Mouse (Mus musculus) frontal cortex, postnatal 36 days (tissue): ENCODE data around the gene Eya2.

ENCODE experiments used
- DNase-seq, 2 experiments: peaks; one replicate each; pipeline ENCODE4 v3.0.0; 2022; ENCODE audit warnings: low spot score in 2 of 2

Gene Eya2

DNA sequence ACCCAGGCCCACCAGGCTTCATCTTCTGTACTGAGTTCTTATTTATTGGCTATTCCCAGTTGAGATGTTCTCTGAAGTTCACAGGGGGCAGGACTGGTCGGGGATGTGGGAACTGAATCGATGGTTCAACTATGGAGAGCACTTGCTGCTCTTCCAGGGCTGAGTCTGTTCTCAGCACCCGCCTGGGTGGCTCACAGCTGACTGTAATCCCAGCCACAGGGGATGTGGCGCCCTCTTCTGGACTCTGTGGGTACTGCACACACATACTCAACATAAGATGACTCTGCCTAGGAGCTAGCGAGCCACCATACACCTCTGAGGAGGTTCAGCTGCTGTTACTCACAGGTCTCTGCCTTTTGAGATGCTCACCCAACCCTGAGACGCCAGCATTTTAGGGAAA is 121.9 kb downstream of the Eya2 start:
- DNase-seq: no peak

DNA sequence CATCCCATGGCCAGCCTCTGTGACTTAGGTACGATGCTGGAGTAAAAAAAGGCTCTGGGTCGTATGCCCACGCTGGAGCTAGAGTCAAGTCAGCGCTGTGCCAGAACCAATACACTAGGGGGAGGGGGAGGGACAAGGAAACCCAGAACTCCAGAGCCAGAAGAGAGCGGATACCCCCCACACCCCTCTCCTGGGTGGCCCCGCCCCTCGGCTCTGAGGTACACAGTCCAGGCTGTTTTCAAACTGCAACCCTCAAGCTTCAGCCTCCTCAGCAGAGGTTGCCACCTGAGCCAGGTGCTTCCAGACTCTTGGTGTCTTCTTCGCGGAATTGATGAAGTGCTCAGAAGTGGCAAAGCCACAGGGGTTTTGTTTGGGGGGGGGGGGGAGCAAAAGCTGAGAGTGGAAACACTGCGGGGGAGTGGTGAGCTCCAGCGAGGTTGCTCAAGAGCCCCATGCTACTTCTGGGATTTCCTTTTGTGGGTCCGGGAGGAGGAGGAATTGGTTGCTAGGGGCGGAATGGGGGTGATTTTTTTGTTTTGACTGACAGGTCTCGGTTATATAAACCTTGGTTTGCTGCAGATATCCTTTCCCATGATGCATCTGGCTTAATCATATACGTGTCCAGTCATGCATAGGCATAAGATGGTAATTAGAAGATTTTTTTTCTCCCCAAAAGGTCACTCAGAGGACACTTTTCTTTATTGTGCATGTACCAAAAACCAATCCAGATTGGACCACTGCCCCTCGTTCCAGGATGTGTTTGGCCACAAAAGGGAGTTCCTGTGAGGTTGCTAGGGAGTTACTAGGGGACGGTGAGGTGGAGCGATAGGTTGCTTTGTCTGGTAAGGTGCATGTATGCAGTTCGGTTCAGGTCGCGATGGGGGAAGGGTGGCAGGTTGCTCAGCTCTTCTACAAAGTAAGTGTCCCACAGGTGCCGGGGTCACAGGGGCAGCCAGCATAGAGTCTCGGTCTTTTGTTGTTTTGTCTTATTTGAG is 122.6 kb downstream of the Eya2 start:
- peak; percentile 11 to 31 for DNase-seq

DNA sequence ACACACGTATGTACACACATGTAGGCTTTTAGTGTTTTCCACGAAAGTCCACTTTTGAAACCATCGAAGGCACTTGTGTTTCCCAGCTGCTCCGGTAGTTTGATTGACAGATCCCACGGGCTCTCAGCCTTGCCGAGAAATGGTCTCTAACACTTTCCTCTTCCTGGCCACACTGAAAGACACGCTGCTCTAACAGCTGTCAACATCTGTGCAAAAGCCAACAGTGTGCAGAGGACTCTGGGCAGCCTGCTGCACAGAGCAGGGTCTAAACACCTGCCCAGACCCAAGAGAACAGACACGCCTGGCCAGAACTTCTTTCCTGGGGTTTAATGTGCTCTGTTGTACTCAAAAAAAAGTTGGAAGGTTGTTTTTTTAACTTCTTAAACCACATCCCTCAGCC is 124.5 kb downstream of the Eya2 start:
- DNase-seq: no peak

DNA sequence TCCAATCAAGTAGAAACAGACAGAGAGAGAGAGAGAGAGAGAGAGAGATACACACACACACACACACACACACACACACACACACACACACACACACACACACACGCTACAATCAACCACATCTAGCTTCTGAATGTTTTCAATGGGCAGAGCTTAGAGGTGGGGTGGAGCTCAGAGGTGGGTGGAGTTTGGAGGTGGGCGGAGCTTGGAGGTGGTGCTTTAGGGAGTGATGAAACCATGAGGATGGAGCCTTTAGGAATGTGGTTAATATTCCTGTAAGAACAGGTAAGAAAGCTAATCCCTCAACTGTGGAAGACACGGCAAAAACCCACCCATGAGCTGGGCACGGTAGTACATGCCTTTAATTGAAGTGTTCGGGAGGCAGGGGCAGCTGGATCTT is 127.1 kb downstream of the Eya2 start:
- DNase-seq: no peak

DNA sequence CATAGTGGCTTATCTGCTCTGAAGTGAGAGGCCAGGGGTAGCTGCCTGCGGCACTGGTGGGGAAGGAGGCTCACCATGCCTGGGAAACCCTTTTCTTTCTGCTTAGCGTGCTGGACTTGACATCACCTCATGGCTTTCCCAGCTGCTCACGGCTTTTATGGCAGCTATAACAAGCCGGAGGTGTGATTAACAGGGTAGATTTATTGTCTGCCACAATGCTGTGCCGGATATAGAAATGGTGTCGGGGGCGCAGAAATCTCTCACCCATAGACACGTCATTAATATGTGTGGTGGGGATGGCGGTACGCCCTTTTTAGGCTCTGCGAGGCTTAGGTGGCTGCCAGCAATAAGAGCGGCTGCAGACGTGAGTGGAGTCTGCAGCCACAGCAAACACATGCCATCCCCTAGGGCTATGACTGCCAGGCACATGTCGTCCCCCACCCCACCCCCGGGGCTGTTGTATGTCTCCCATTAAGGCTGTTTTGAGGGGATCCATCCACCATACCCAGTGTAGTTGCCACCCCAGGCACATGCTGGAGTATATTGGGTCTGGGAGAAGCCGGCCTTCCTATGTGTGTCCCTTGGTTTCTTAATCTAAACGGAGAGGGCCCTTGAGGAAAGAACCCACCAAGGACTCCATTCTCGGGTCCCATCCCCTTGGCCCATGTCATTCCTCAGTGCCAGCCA is 137.9 kb downstream of the Eya2 start:
- no peak for DNase-seq

- no peak for DNase-seq
Measured at GRCm38 (mm10) chr2:165733701-165734100, 138.9 kb downstream of the Eya2 start.

DNA sequence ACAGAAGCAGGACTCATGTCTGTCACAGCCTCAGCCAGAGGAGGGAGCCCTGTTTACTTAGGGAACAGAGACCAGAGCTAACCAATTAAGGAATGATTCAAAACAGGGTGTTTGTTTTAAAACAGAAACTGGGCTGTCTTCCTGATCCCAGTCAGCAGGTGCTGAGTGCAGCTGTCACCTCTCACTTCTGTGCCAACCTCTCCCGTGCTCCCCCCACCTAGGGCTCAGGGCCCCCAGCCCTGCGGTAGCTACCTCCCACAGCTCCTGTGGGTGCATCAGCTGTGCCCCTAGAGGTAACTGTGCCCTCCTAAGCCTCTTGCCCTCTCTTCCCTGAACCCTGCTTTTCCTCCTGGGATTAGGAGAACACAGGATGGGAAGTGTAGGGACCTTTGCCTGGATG is 141.5 kb downstream of the Eya2 start:
- no peak for DNase-seq

GRCm38 (mm10) chr2:165740381-165740780 is 145.5 kb downstream of the Eya2 start:
- DNase-seq: no peak

GRCm38 (mm10) chr2:165740982-165741381 is 146.2 kb downstream of the Eya2 start:
- DNase-seq: no peak

DNA sequence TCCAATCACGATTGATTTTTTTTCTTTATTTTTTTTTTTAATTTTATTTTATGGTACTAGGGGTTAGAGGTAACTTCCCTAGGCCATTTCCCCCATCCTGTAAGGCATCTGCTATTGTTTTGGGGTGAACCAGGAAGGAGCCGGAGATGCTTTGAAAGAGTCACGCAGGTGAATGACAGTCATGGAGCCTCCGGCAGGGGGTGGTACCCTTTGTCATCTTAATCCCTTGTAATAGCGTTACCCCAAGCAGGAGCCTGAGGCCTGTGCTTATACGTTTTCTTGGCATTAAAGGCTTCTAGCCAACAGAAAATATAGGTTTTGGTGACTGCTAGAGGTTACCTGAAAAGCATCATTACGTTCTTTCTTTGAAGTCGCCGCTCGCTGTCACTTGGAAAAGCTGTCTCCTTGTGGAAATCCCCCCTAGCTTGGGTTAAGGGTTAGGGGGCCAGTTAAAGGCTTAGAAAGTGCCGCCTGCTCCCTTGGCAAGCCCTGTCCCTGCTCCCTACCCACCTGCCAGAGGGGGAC is 146.8 kb downstream of the Eya2 start:
- DNase-seq: no peak

DNA sequence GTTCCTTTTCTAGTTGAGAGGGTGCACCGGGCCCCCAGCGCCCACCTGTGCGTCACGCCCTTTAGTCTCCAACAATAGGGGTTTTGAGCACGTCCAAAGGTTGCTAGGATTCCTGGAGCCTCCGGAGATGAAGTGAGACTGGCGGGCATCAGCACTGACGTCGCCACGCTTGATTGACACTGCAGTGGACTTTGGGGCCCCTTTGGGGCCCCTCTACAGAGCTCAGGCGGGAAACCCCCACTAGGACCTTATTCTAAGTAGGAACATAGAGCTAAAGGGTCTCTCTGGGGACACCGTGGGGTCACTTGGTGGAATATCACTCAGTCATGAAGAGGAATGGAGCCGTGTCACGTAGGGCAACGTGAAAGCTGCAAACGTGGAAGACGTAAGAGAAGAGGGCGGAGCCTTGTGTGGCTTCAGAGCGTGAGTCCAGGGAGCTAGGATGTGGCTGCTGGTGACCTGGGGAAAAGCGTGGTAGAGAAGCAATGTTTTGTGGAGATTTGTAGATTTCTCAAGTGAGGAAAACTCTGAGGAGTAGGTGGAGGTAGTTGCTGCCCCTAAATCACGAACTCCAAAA is 147.5 kb downstream of the Eya2 start:
- DNase-seq: no peak

DNA sequence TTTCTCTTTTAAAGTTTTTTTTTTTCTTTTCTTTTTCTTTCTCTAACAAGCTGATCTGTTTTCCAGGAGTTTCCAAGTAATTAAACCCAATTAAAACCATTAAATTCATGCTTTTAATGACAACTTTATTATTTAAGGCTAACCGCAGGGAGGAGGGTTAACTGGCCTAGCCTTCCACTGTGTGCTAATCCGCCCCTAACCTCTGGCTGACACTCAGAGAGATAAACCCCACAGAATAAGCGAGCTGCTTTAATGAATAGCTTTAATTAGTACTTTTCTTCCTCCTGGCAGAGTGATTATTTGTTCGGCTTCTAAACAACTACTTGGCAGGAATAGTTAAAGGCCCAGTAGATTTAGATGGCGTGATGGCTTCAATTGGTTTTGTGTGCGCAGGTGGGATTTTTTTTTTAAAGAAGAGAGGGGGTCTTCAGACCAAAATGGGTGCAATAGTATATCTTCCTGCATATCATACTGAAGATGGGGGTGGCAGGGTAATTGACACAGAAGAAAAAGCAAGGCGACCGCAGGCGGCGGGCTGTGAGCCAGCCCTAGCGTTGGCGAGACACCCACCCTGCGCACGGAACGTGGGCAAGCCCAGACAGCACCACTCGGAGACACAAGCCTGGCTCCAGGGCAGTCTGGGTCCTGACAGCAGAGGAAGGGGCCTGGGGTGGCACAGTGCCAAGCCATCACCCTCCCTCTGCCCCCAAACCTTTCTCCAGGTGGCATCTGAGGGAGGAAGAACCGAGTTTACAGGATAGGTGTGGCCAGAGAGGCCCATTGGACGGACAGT is 150.7 kb downstream of the Eya2 start:
- peak; percentile 13 to 20 for DNase-seq

GRCm38 (mm10) chr2:165747975-165748374 is 153.1 kb downstream of the Eya2 start:
- DNase-seq: no peak

DNA sequence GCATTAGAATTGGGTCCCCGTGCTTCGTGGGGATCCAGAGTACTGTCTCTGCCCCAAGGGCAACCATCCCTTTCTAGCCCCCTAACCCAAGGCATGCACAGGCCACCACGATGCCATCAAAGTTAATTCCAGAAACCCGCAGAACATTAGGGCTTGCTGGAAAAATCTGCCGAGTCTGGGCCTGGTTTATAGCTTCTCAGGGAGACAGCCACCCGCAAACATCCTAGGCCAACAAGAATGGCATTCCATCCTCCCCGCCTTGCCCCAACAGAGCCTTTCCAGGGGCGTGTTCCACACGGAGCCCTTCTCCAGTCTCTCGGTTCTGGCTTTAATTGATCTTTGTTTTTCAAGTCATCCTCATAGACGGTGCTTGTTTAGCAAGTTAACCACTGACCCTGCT is 153.6 kb downstream of the Eya2 start:
- DNase-seq: no peak

- DNase-seq: no peak
Measured at GRCm38 (mm10) chr2:165751068-165751467, 156.2 kb downstream of the Eya2 start.

DNA sequence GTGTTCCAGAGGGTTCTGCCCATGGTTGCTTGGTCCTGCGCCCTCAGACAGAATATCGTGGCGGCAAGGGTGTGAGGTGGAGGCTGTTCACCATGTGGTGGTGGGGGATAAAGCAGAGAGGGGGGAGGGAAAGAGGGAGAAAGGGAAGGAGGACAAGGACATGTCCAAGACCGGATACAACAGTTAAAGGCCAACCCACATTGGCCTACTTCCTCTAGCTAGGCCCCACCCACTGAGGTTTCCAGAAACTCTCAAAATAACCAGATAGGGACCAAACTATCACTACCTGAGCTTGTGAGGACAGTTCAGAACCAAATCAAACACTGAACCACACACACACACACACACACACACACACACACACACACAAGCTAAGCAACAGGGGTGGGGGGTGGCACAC is 157.9 kb downstream of the Eya2 start:
- no peak for DNase-seq

- DNase-seq: no peak
Measured at GRCm38 (mm10) chr2:165757799-165758198, 163.0 kb downstream of the Eya2 start.

- DNase-seq: no peak
Measured at GRCm38 (mm10) chr2:165758534-165758933, 163.7 kb downstream of the Eya2 start.

DNA sequence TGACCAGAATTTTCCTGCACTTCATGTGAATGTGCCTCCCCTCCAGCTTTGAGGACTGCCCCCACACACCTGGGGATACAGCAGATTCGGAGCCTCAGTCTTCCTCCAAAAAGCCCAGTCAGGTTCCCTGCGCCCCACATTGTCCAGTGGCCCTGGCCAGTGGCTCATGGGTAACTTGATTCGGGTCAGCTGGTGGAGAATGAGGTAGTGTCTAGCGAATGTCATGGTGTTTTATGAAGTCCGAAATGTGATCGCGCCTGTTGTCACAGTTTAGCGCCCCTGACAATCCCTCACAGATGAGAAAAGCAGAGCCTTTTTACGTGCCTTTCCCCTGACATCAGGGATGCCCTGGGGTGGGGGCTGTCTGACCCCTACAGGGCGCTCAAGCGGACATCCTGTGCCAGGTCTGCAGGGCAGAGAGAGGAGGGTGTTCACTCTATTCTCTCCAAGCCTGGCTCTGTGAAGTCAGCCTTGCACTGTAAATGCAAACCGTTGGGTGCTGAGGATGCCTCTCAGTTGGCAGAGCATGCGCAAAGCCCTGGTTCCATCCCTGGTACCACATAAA is 164.7 kb downstream of the Eya2 start:
- no peak for DNase-seq

DNA sequence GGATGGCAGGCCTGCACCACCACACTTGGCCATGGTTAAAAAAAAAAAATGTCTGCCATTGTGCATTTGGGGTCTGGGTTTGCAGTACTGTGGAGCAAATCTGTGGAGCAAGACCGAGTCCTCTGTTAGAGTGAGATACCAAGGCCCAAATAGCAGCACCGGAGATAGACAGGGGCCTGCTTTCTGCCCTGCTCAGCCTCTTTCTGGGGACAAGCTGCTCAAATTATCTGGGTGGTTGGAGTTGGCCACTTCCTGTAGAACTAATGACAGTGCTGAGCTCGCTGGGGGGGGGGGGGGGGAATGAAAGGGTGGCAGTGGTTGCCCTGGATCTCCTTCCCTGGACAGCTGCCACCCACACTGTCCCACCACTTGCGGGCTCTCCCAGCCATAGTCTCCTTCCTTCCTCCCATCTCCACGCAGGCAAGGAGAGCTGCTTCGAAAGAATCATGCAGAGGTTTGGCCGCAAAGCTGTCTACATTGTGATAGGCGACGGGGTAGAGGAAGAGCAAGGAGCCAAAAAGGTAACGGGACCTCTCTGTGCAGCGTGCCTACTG is 174.1 kb downstream of the Eya2 start:
- DNase-seq: no peak

- DNase-seq: no peak
Measured at GRCm38 (mm10) chr2:165769375-165769948, 174.6 kb downstream of the Eya2 start.
